Mouse (Mus musculus): Measurements from ENCODE around the gene Ssbp3.

DNA sequence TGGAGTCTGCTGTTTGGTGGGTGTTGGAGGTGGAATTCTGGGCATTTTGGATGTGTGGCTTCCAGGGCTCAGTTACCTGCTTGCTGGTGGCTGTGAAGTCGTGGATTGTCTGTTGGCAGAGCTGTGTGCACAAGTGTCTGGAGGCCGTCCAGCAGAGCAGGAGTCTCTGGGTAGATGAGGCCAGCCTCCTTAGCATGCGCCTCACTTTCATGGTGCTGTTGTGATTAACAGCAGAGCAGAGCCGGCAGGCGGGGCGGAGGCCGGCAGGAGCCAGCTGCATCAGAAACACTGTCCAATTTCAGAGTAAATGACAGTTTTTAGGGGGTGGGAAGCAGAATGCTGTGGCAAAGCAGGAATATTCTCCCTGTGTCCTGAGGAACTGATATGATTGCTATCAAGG is 108.5 kb downstream of the Ssbp3 start:
- TF ChIP-seq GATA1 (IDR thresholded peaks at IDR 0.05; ENCODE audit: low read length), result no peak
- TF ChIP-seq TAL1 (IDR thresholded peaks at IDR 0.05; ENCODE audit: low read length), result no peak

Data from erythroblast, embryonic 14.5 days (primary cell).